Mouse (Mus musculus) common myeloid progenitor, adult 5-6 weeks (primary cell): ENCODE data around the gene Marf1. TPM values are rescaled to one million over a fixed set of nuclear protein-coding genes. Genes with fewer than 3 reads are reported as not detected.
A peak's percentile ranks its signal among the peaks of the same experiment; 100 is the strongest.
"Not testable (repeated sequence)": the region's sequence is repeated elsewhere in the genome, so short reads cannot be mapped to it uniquely, and the experiment has no call there.

Source experiments
- ATAC-seq: replicated peaks from 2 replicates; pipeline ENCODE4 v1.8.0; 2016; ENCODE audit warnings: low read depth, mild to moderate bottlenecking, moderate TSS enrichment, inconsistent platforms; ENCODE audit not compliant: poor library complexity, severe bottlenecking
- total RNA-seq: library from RNA; stranded (forward); fragments of 200-1000, 187-1606 nt; gene quantifications from 2 replicates; pipeline ENCODE4 v1.2.3, GENCODE M21; 2017

Gene Marf1
- 31.7 and 32.9 TPM in 2 replicates for total RNA-seq

DNA sequence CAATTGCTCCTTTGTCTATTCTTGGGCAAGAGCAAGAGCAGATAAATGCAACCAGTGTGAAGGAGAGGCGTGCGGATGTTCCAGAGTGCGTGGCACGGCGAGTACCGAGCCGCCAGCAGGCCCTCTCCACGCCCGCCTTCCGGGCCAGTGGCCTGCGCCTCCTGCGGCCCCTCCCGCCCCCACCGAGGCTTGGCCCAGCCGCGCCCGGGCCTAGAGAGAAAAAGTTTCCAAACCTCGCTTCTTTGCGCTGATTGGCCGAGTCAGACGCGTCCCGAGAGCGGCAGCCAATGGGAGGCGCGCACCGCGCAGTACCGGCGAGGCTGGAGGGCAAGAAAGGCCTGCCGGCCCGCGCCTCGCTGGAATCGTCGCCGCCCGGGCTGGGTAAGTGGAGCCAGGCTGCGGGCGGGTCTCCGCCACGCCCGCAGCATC lies at the start of gene Marf1, which contains the start of gene Nde1:
Marf1 (minus strand) TSS at position 364 of the 429 bp plus-strand sequence.
Nde1 (plus strand) TSS at position 288 of the 429 bp plus-strand sequence.
- ATAC-seq = peak; percentile 70

DNA sequence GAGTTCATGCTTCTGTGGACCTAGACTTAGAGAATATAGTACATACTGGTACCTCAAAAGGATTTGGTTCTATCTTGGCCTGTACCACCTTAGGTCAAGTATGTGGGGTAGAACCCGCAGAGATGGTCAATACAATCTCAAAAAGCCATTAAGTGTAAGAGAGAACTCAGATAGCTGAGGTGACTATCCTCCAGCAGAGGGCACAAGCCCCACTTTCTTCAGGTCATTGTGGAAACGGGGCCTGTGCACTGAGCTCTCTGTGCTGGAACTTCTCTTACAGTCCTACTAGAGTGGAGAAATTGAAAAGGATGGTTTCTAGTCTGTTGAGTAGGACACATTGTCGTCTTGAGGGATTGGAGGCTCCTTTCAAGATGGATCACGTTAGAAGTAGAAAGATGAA lies 35.6 kb upstream of the Marf1 start:
- 0 out of 2 replicates have a peak, but pooled peaks have one; percentile 51 for ATAC-seq

DNA sequence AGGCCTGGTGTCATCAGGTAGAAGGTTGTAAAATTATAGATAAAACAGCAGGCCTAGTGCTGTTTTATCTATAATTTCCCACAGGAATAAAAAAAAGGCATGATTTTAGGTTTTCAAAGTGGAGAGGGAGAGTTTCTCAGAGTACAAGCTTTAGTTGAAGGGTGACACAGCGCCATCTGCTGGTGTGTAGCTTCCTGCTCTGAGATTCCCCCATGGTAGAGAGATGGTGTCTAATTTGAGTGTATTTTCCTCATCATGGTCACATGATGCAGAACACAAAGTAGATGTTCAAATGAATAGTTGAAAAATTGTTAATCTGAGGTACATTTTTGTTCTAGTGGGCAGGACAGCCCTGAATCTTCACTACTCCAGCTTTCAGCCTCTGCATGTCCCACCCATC lies 32.3 kb upstream of the Marf1 start:
- peak; percentile 79 for ATAC-seq

DNA sequence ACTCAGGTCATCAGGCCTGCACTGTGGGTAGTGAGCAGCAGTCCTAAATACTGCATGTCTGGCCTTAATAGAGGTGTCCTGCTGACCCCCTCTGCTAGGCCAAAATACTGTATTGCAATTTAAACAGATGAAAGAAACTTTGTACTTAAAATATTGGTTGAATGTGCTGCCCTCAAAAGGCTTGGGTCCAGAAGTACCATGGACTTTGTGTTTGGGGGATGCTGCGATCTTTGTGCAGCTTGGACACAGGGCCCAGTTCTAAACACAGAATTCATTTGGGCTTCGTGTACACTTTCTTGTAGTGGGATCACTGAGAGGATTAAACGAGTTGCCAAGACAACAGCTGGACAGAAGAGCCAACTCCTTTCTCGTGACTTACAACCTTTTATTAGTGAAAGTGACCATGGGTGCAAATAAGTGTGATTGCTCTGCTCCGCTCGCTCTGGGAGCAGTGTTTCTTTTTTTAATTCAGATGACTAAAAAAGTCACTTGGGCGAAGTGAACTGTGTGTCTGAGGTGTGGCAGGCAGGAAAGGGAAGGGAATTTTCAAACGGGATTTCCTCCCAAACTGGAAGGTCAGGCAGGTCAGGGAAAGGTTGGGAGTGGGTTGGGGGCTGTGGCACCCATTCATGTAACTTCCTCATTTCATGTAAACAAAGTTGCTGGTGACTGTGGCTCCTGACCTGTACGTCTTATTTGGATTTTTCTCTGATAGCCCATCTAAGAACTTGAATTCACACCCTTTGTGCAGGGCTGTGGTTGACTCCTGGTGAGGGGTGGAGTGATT lies 31.2 kb upstream of the Marf1 start:
- no peak for ATAC-seq

DNA sequence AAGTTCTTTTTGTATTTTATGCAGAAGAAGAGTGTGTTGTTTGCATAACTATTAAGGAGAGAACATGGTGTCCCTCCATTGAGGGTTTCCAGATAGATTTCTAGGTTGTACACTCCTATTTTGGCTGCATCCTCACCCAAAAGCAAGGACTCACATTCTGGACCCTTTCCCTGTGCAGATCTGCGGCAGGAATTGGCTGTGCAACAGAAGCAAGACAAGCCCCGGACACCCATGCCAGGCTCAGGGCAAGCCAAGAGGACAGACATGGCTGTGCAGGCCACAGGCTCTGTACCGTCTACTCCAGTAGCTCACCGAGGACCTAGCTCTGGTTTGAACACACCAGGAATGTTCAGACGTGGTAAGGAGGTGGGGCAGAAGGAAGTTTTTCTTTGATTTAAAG lies 22.4 kb upstream of the Marf1 start:
- no peak for ATAC-seq

DNA sequence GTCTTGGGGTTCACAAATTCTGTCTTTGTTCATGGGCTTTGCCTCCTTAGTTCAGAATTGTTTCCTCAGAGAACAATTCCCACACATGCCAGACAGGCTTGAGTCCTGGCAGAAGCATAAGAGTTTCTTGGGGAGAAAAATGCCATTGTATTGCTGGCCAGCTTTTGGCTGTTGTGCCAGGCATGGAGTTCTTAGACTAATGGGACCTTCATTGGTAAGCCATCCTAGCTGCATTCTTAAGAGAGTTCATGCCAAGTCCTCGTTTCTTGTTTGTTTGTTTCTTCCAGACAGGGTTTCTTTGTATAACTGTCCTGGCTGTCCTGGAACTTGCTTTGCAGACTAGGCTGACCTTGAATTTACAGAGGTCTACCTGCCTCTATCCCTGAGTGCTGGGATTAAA lies 20.7 kb upstream of the Marf1 start:
- no peak for ATAC-seq

DNA sequence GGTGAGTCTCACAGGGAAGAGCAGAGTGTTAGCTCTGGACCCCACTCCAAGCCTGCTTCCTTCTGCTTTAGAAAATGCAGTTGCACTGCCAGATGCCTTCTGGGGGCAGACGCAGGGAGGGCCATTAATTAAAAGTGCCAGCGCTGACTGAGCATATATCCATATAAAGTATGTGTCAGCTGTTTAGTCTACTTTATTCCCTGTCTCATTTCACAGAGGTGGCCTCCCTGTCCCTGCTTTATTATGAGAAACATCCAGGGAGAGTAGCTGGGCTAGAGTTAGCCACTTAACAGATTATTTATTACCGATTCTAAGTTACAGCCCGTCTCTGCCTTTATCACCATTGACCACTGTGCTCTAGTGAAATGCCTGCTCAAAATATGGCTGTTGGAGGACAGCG lies 19.2 kb upstream of the Marf1 start:
- no peak for ATAC-seq

DNA sequence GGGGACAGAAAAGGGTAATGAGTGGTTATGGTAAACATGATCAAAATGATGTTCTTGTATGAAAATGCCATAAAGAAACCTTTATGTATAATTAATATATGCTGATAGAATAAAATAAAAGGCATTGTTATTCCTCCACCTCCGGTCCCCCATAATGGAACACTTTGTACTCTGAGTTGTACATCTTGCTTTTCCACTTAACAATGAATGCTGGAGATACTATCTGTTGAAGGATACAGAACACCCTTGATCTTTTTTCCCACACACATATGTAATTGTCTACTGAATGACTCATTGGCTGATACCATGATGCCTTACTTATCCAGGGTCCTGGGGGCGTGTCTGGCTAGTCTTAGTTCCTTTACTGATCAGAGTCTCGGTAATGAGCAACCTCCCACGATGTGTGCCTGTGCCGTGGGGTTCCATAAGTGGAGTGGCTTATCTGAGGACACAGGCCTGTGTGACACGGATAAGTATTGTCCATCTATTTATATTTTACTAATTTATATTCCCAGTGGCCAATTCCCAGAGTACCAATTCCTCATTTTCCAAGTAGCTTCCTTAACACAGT lies 17.1 kb upstream of the Marf1 start:
- no peak for ATAC-seq

DNA sequence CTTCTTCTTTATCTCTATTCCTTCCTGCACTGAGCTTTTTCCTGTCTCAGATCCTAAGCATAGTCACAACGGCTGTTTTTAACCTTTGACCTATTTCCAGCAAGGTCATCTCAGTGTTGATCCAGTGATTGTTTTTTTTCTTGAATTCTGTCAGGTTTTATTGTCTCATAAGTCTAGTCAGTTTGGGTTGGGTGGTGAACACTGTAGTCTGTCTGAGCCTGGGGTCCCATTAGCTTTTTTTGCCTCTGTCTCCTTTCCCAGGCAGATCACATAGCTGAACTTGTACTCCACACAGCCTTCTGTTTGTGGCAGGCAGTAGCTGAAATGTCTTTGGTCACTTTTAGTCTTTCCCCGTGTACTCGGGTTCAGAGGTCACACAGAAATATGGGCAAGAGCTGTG lies 14.9 kb upstream of the Marf1 start:
- ATAC-seq = no peak

DNA sequence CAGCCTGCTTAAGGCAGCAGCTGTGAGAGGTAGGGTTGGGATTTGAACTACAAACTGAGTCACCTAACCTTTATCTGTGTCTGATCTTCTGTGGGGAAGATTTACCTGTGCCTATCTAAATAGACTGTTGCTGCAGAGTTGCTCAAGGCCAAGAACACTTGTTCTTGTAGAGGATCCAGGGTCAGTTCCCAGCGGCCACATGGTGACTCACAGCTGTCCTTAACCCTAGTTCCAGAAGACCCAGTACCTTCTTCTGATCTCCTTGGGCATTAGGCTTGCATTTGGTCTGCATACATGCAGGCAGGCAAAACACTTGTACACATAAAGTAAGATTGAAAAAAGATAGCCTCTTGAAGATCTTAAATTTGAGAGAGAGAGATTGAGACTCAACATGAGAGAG lies 6.6 kb upstream of the Marf1 start:
- no peak for ATAC-seq

DNA sequence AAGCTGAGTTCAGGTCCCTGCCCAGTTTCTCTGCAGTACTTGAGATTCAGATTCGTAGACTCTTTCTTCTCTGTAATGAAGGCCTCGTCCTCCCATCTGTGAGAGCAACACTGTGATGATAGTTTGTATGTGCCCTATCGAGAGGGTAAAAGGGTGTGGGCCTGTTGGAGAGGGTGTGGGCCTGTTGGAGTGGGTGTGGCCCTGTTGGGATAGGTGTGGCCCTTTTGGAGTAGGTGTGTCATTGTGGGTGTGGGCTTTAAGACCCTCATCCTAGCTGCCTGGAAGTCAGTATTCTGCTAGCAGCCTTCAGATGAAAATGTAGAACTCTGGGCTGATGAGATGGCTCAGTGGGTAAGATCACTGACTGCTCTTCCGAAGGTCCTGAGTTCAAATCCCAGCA lies 3.3 kb upstream of the Marf1 start:
- ATAC-seq = no peak

DNA sequence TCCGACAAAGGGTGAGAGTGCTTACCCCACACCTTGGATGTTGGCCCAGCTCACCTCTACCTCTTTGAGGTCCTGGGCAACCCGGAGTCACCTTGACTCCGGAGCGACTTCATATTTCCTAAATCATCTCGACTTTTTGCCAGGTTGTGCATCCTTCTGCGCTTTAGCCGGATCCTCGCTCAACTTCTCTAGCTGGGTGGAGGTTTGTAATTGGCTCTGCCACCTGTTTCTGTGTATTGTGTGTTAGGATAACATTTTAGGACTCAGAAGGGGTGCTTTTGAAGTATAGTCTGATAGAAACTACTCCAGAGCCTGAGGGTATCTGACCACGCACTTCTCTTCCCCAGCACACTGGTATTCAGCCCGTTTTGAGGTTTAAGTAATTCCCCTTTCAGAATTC lies 580 bp upstream of the Marf1 start:
- no peak for ATAC-seq

DNA sequence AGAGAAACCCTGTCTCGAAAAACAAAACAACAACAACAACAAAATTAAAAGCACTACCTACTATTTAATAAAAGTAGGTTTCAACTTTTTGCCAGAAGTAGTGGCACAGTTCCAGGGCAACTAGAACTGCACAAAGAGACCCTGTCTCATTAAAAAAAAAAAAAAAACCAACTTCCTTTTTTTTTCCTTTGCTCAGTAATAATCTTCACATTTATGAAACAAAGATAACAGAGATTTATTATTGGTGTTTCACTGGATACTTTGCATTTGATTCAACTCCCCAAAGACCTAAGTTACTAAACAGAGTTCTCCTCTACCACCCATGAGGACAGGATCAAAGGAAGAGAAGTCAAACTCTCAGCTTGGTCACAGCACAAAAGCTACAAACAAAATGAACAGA lies 2.2 kb downstream of the Marf1 start:
- ATAC-seq = no peak

DNA sequence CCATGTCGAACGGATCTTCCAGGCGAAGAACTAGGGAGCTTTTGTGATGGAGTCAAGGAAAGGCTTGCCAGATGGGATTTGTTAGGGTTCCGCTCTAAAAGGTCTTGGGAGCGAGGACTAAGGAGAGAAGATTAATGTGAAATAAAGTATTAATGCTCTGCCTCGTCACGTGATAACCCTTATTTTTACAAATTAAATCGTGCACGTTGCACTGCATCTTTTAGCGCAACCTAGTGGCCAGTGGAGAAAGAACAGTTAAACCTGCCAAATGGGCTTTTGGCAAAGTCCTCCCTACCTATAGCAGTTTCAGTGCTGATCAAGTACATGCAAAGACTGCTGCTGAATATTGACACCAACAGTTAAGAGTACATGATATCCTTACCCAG lies 3.4 kb downstream of the Marf1 start:
- ATAC-seq = peak; percentile 39

DNA sequence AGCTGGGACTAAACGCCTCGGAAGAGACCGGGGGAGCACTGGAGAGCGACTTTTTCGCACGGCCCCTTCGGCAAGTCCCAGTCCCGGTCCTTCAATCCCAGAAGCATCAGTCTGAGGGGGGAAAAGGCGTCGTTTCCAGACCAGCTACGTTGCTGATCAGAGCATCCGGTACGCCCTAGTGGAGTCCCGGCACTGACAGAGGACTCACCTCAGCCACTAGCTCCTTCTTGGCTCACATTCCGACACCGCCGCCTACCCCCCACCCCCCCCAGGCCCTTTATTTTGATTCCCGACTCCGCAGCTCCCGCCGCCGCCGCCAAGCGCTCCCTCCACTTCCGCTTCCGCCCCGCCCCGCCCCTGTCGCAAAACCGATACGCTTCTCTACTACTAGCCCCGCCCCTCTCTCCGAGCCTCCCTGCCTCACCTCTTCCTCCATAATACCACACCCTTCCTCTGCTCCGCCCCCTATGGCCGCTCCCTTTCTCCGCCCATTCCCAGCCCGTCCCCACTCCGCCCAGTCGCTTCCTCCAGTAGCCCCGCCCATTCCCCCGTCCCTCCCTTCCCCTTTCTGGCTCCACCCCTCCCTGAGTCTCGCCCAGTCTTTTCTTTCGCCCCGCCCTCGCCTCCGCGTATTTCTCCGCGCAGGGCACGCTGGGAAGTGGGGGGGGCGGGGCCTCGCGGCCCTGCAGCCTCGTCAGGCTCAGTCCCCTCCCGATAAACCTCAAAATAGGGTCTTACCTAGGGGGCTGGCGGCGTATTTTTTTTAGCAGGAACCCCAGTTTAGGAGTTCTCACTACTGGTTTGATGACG lies 4.0 kb downstream of the Marf1 start:
- peak; percentile 79 for ATAC-seq

DNA sequence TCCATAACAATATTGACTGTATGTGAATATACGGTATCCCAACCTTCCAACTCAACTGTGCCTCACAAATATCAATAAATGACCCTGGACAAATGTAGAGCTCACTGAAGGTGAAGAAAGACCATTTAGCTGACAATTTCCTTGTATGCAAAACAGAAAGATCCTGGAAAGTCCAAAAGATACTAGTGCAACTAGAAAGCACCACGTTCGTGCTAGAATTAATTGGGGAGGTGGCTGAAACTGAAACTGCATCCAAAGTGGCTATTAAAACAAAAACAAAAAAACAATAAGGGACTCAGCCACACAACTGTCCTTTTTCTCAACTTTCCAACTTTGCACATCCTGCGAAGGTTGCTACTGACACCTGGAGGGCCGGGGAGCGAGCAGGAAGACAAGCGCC lies 4.6 kb downstream of the Marf1 start:
- no peak for ATAC-seq

DNA sequence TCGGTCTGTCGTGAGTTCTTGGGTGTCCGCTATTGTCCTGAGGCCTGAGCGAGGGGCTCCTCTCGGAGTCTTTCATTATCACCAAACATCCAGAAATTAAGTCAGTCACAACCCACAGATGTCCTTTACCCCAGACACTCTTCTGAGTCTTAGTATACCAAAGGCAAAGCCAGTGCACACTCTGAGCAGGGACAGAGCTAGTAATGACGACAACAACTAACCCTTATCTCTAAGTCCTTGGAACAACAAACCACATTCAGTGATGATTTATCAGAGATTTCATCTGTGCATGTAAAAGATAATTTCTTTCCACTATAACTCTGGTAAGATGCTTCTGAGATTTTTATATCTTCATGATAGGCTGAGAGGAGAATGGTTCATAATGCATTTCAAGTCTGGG lies 6.8 kb downstream of the Marf1 start:
- no peak for ATAC-seq

DNA sequence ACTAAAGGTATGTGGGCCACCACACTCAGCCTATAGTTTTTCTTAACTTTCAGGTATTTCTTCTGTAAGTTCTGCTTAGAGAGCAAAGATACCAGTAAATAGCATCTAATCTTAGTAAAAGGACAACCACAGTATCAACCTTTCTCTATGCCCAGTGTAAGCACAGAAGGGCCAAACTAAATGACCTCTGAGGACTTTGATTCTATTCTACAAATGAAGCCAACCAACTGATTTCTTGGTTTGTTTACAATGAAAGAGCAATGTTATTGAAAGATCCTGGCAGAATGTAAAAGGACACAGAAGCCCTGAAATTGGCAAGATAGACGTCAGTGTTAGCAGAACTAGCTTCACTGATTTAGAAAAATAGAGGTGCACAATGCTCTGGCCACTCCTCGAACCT lies 7.5 kb downstream of the Marf1 start:
- ATAC-seq = not testable (repeated sequence)

DNA sequence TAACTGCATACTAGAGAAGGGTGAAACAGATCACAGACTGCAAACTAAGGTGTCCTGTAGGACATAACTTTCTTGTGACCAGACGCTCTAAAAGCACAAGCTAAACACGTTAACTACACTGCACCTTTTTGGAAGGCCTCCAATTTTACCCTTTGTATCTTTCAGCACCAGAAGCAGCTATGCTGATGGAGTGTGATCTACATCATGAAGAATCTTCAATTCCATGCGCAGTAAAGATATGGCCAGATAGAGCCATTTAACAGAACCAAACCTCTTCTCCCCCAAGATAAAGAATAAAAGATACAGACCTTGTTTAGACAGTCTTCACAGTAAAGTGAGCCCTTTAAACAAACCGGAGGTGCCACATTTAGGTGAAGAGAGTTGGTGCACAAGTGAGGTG lies 11.4 kb downstream of the Marf1 start:
- no peak for ATAC-seq

DNA sequence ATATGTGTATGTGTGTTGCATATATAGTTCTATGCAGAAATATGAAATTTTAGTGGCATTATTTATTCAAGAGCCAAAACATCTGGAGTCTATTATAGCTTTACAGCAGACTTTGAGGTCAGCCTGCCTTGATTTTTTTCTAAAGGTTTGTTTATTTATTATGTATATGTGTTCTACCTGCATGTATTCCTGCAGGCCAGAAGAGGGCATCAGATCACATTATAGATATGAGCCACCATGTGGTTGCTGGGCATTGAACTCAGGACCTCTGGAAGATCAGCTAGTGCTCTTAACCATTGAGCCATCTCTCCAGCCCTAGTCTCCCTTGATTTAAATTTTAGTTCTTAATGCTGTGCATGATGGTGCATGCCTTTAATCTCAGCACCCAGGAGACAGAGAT lies 15.4 kb downstream of the Marf1 start:
- no peak for ATAC-seq

DNA sequence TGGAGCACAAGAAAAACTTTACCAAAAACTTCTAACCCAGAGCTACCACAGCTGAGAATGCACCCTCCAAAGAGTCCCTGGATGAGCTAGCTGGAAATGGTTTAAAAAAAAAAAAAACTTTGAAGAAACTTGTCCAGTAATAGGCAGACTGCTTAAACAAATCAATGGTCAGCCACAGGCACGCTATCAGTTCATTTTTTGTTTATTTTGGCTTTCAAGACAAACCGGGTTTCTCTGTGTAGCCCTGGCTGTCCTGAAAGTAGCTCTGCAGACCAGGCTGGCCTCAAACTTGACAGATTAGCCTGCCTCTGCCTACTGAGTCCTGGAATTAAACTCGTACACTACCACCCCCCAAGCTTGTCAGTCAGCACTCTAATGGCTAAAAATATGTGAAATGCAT lies 19.9 kb downstream of the Marf1 start:
- no peak for ATAC-seq
